Mouse (Mus musculus) forebrain, embryonic 12.5 days (tissue): ENCODE results near the gene Fam102a. TPM values are rescaled to one million over a fixed set of nuclear protein-coding genes. Genes with fewer than 3 reads are reported as not detected.

ENCODE experiments used
- ATAC-seq: fragments of 200-750 bp; cut with Nextera tagmentation; 2 replicates; pipeline ENCODE4 v1.8.0; 2017; ENCODE audit warnings: moderate TSS enrichment; ENCODE audit not compliant: low FRiP score
- H3K27ac ChIP-seq: fragments of 300-500 bp; sonication (generic); 2 replicates; pipeline ENCODE4 v1.5.1; 2016; ENCODE audit warnings: mild to moderate bottlenecking
- H3K27me3 ChIP-seq: fragments of 300-500 bp; sonication (generic); 2 replicates; pipeline ENCODE4 v1.6.1; 2016; ENCODE audit warnings: mild to moderate bottlenecking
- H3K36me3 ChIP-seq: fragments of 300-500 bp; sonication (generic); replicated peaks from 2 replicates; pipeline ENCODE4 v1.6.1; 2016; ENCODE audit warnings: mild to moderate bottlenecking
- H3K4me1 ChIP-seq: fragments of 300-500 bp; sonication (generic); 2 replicates; pipeline ENCODE4 v1.6.1; 2016
- H3K4me2 ChIP-seq: fragments of 300-500 bp; sonication (generic); 2 replicates; pipeline ENCODE4 v1.6.1; 2016; ENCODE audit warnings: mild to moderate bottlenecking, moderate library complexity
- H3K4me3 ChIP-seq: fragments of 300-500 bp; sonication (generic); replicated peaks from 2 replicates; pipeline ENCODE4 v1.5.1; 2016; ENCODE audit warnings: mild to moderate bottlenecking
- H3K9ac ChIP-seq: fragments of 300-500 bp; sonication (generic); 2 replicates; pipeline ENCODE4 v1.6.1; 2016; ENCODE audit warnings: mild to moderate bottlenecking
- H3K9me3 ChIP-seq: fragments of 300-500 bp; sonication (generic); 2 replicates; pipeline ENCODE4 v1.6.1; 2016
- WGBS: fragments of 180-500 bp; shearing (Covaris S2); methylation state at CpG from one replicate; pipeline ENCODE4 v1.1.7; 2016; 5-methylcytosine and 5-hydroxymethylcytosine counted together
- polyA plus RNA-seq: library from polyadenylated mRNA; unstranded; fragments of >200 nt; fragmentation: Nextera tagmentation; extraction: Ambion mirVana; gene quantifications from 2 replicates; pipeline ENCODE4 v1.2.1, GENCODE M21; 2016

Fam102a gene
- polyA plus RNA-seq, 1 experiment from 2014 or later: 8.7 TPM

- H3K9me3 ChIP-seq: no peaks in the 10 kb centered on the region
- H3K4me1 ChIP-seq: peaks cover 35% of the 10 kb centered on the region
- peak overlapping the region; percentile 84 for H3K4me2 ChIP-seq
- peak overlapping the region; percentile 38; the same call in 1 of the 2 replicates for H3K27ac ChIP-seq
- H3K9ac ChIP-seq: 0 out of 2 replicates have a peak overlapping the region, but pooled peaks have one; percentile 25
- 10% methylated on average over 25 of the region's 25 CpGs for WGBS
- peaks cover 13% of the 10 kb centered on the region for H3K27me3 ChIP-seq
- peak overlapping the region; percentile 7 for H3K4me3 ChIP-seq
- ATAC-seq: no peak
- no peaks in the 10 kb centered on the region for H3K36me3 ChIP-seq
These were observed 73.1 kb downstream of the Fam102a start for GRCm38 (mm10) chr2:32608141-32608777.

DNA sequence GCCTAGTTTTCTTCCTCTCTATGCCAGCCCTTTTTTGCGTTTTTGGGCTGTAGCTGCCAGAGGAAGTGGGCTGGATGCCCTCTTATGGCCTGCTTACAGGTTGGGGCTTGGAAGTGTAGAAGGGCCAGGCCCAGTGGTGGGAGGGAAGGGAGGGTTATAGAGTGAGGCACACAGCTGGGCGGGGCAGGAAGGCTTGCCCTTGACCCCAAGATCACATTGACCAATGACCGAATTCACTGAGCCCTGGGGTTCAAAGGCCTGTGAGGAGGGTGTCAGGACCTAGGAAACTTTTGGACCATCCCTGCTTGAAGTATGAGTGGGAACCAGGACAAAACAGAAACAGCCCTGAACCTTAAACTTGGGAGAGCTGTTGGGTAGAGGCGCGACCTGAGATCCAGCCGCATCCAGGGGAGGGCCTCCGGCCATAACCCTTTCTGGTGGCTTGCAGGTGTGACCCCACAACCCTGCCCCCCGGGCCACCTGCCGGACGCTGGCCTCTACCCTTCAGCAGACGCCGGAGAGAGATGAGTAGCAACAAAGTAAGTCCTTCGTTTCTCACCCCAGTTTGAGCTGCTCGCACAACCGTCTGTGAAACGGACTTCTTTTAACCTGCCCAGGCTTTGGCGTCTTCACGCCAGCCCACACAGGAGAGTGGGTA lies 73.8 kb downstream of the Fam102a start:
- no peaks in the 10 kb centered on the region for H3K36me3 ChIP-seq
- 0 out of 2 replicates have a peak overlapping the region, but pooled peaks have one; percentile 25 for H3K9ac ChIP-seq
- no peaks in the 10 kb centered on the region for H3K9me3 ChIP-seq
- ATAC-seq: no peak
- peak overlapping the region; percentile 7; the same call in 1 of the 2 replicates for H3K4me3 ChIP-seq
- peak overlapping the region; percentile 38; the same call in 1 of the 2 replicates for H3K27ac ChIP-seq
- peaks cover 13% of the 10 kb centered on the region for H3K27me3 ChIP-seq
- 47% methylated on average over 18 of the region's 18 CpGs for WGBS
- peak overlapping the region; percentile 84 for H3K4me2 ChIP-seq
- H3K4me1 ChIP-seq: peaks cover 35% of the 10 kb centered on the region

DNA sequence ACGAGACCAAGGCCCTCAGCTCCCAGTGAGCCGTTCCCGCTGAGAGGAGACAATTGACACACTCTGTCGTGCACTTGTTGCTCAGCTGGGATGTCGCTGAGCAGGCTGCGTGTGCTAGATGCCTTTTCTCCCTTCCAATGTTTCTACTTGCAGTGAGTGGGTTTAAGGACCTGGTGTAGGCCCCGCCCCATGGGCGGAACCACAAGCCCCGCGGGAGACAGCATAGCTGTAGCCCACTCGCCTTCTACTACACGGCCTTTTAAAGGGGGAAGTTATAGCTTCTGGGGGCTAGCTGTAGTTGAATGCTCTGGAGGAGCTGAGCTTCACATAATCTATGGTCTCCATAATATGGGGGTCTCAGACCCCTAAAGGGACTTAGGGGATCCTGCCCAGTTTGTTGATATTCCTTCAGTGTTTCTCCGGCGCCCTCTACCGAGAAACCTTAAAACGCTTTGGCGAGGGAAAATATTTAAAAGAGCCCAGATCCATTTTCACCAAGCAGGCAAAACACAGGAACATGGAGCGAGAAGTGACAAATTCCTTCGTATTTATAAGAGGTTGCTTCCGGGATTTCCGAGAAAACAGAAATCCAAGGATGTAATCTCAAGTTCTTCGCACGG lies 75.6 kb downstream of the Fam102a start:
- Histone ChIP-seq H3K27ac (no peak overlapping the region), H3K27me3 (peaks cover 13% of the 10 kb centered on the region), H3K36me3 (0 out of 2 replicates have a peak, but pooled peaks cover 9% of the 10 kb centered on the region), H3K4me2 (peak overlapping the region; percentile 54), H3K9ac (peak overlapping the region; percentile 3; the same call in 1 of the 2 replicates), H3K4me3 (peak overlapping the region; percentile 37), H3K4me1 (peaks cover 35% of the 10 kb centered on the region), H3K9me3 (no peaks in the 10 kb centered on the region)
- 16% methylated on average over 23 of the region's 23 CpGs for WGBS
- ATAC-seq: no peak

- H3K9ac ChIP-seq: no peak overlapping the region
- no peak overlapping the region for H3K27ac ChIP-seq
- 62% methylated on average over 26 of the region's 26 CpGs for WGBS
These were observed 77.1 kb downstream of the Fam102a start for GRCm38 (mm10) chr2:32612274-32612673.

DNA sequence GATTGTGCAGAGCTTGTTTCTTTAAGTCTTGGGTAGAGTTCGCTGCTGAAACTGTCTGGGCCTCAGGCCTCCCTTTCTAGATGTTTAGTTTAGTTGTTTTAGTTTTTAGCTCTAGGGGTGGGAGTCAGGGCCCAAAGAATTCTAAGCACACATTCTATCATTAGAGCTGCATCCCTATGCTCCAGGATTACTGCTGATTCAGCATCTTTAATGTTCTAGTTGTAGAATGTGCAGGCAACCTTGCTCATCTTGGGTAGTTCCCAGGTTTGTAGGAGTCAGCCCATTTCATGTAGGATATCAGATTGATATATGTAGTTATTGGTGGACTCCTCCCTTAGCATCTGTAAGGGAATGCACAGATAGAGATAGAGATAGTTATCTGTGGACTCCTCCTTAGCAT lies 82.0 kb downstream of the Fam102a start:
- Histone ChIP-seq H3K36me3 (peaks cover 12% of the 10 kb centered on the region; the same call in 1 of the 2 replicates), H3K4me2 (no peak overlapping the region), H3K27me3 (no peaks in the 10 kb centered on the region), H3K4me3 (no peak overlapping the region), H3K9me3 (no peaks in the 10 kb centered on the region), H3K27ac (no peak overlapping the region), H3K4me1 (peaks cover 30% of the 10 kb centered on the region), H3K9ac (no peak overlapping the region)
- no peak for ATAC-seq
- WGBS: 89% methylated on average over 1 of the region's 1 CpGs

More at GRCm38 (mm10) chr2:32612274-32612673, 77.1 kb downstream of the Fam102a start:
- H3K4me3 ChIP-seq: no peak overlapping the region
- H3K27me3 ChIP-seq: peaks cover 12% of the 10 kb centered on the region
- no peaks in the 10 kb centered on the region for H3K9me3 ChIP-seq
- H3K36me3 ChIP-seq: 0 out of 2 replicates have a peak, but pooled peaks cover 9% of the 10 kb centered on the region
- H3K4me2 ChIP-seq: no peak overlapping the region
- peaks cover 28% of the 10 kb centered on the region for H3K4me1 ChIP-seq
- ATAC-seq: no peak

DNA sequence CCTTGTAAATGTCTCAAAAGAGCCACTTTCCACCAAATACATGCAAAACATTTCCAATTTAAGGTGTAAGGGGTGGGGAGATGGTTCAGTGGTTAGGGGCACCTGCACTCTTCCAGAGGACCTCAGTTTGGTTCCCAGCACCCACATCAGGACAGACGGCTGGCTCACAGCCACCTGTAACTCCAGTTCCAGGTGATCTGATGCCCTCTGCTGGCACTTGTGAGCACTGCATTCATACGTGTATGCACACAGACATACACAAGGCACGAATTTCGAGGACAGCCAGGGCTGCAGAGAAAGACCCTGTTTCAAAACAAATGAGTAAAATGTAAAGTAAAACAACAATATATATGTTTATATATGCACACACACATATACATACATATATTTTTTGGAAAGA lies 82.5 kb downstream of the Fam102a start:
- Histone ChIP-seq H3K9ac (no peak overlapping the region), H3K9me3 (no peaks in the 10 kb centered on the region), H3K36me3 (peaks cover 12% of the 10 kb centered on the region; the same call in 1 of the 2 replicates), H3K27ac (no peak overlapping the region), H3K4me2 (no peak overlapping the region), H3K4me1 (peaks cover 30% of the 10 kb centered on the region), H3K27me3 (no peaks in the 10 kb centered on the region), H3K4me3 (no peak overlapping the region)
- WGBS: 92% methylated on average over 4 of the region's 4 CpGs
- no peak for ATAC-seq

- 78% methylated on average over 9 of the region's 9 CpGs for WGBS
- Histone ChIP-seq H3K27ac (no peak overlapping the region), H3K9me3 (no peaks in the 10 kb centered on the region), H3K4me3 (no peak overlapping the region), H3K4me2 (no peak overlapping the region), H3K9ac (no peak overlapping the region), H3K4me1 (peaks cover 30% of the 10 kb centered on the region), H3K27me3 (no peaks in the 10 kb centered on the region), H3K36me3 (peaks cover 12% of the 10 kb centered on the region; the same call in 1 of the 2 replicates)
- ATAC-seq: no peak
These were observed 82.9 kb downstream of the Fam102a start for GRCm38 (mm10) chr2:32618051-32618450.

Other genes with a start within 250 kb of the Fam102a start
- gene Golga2, start 247.9 kb upstream of the Fam102a start, polyA plus RNA-seq: 23.0 and 26.5 TPM in 2 replicates
- 391 and 397 TPM in 2 replicates for gene Swi5, start 247.3 kb upstream of the Fam102a start, polyA plus RNA-seq
- 59.1 and 67.5 TPM in 2 replicates for gene Ciz1, start 183.0 kb upstream of the Fam102a start, polyA plus RNA-seq
- gene Dnm1, start 182.0 kb upstream of the Fam102a start, polyA plus RNA-seq: 18.6 and 19.4 TPM in 2 replicates
- gene 1110008P14Rik, start 153.4 kb upstream of the Fam102a start, polyA plus RNA-seq: 51.0 and 51.4 TPM in 2 replicates
- gene Lcn2, start 147.1 kb upstream of the Fam102a start, polyA plus RNA-seq: 0.45 and 0.50 TPM in 2 replicates
- 29.6 and 29.9 TPM in 2 replicates for gene Ptges2, start 139.4 kb upstream of the Fam102a start, polyA plus RNA-seq
- gene Naif1, start 84.9 kb upstream of the Fam102a start, polyA plus RNA-seq: 6.1 and 6.2 TPM in 2 replicates
- 38.8 and 39.9 TPM in 2 replicates for gene Slc25a25, start 83.9 kb upstream of the Fam102a start, polyA plus RNA-seq
- 106 and 110 TPM in 2 replicates for gene Dpm2, start 35.5 kb downstream of the Fam102a start, polyA plus RNA-seq
- 2.6 and 3.1 TPM in 2 replicates for gene Pip5kl1, start 39.5 kb downstream of the Fam102a start, polyA plus RNA-seq
- 0.19 TPM in 1 of 2 replicates, not detected in the other for gene 9430097D07Rik, start 40.4 kb downstream of the Fam102a start, polyA plus RNA-seq
- 15.1 and 17.0 TPM in 2 replicates for gene St6galnac4, start 51.8 kb downstream of the Fam102a start, polyA plus RNA-seq
- gene St6galnac6, start 64.4 kb downstream of the Fam102a start, polyA plus RNA-seq: 11.6 and 11.7 TPM in 2 replicates
- gene Ak1, start 86.4 kb downstream of the Fam102a start, polyA plus RNA-seq: 27.0 and 32.1 TPM in 2 replicates
- 21.0 and 21.4 TPM in 2 replicates for gene Eng, start 111.3 kb downstream of the Fam102a start, polyA plus RNA-seq
- gene Fpgs, start 168.8 kb downstream of the Fam102a start, polyA plus RNA-seq: 16.4 and 19.6 TPM in 2 replicates
- 105 and 110 TPM in 2 replicates for gene Cdk9, start 177.7 kb downstream of the Fam102a start, polyA plus RNA-seq
- 30.1 and 35.1 TPM in 2 replicates for gene Sh2d3c, start 185.7 kb downstream of the Fam102a start, polyA plus RNA-seq
- 1.9 and 2.1 TPM in 2 replicates for gene 6330409D20Rik, start 205.7 kb downstream of the Fam102a start, polyA plus RNA-seq
- gene Tor2a, start 221.9 kb downstream of the Fam102a start, polyA plus RNA-seq: 53.3 and 57.0 TPM in 2 replicates
- gene Ttc16, start 240.3 kb downstream of the Fam102a start, polyA plus RNA-seq: 0.46 and 0.67 TPM in 2 replicates
- 3.9 and 5.3 TPM in 2 replicates for gene Ptrh1, start 240.5 kb downstream of the Fam102a start, polyA plus RNA-seq
- gene Cfap157, start 249.1 kb downstream of the Fam102a start, polyA plus RNA-seq: 0.15 and 0.45 TPM in 2 replicates